Mouse (Mus musculus): ENCODE measurements at regions not wholly inside any gene's neighbourhood (a gene's known extent, or its start where the extent isn't known, plus 50 kb on each side); places are given as distances from the start of the nearest gene placed in this dataset.

DNA sequence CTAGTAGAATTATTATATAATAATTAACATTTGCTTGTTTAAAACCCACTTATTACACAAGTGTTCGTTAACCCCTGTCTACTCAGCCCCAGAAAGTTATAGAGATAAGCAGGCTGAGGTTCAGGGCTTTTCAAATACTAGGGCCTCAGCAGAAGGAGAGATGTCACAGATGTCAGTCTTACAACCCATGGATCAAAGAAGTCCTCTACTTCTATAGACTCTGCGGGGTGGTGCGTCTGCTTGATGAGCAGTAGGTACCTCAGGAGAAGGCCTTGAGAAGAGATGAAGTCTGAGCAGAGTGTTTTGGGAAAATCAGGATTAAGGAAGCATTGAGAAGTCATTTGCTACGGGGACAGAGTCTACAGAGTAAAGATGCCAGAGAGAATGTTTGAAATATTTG, 59.1 kb upstream of the Satb1 start:
- TF ChIP-seq CTCF (IDR thresholded peaks at IDR 0.05) = no peak
- TF ChIP-seq POLR2A (IDR thresholded peaks at IDR 0.05; ENCODE audit: insufficient read depth, low read depth, low read length) = no peak
